Mouse (Mus musculus) megakaryocyte, embryonic 14.5 days (primary cell): Measurements from ENCODE around the gene Lmo7.

Experiments
- FLI1 ChIP-seq: IDR thresholded peaks from 2 replicates; pipeline ENCODE4 v1.6.1; 2012; ENCODE audit warnings: low read length, inconsistent platforms, mixed read lengths
- GATA1 ChIP-seq: IDR thresholded peaks from 3 replicates; pipeline ENCODE4 v1.6.1; 2012; ENCODE audit warnings: mixed read lengths, low read length, inconsistent platforms, borderline replicate concordance

DNA sequence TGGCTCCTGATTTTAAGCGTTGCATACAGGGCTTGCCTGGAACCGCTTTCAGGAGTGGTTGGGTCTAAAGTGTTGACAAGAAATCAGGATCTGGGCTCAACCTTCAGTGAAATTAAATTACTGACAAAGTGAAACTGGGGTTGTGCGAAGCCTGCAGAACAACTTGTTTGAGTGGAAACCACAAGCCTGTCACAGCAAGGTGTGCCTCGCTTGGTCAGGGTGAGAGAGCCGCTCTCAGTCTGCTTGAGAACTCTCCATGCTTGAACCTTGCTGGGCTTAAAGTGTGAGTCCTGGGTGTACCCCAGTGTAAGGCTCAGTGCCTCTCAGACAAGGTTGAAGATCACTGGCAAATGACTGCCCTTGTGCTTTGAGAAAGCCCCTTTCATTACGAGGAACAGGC lies 112.8 kb downstream of the Lmo7 start:
- TF ChIP-seq GATA1 (no peak), FLI1 (no peak)
